Mouse (Mus musculus) right cerebral cortex, postnatal 14 days (tissue): ENCODE measurements around the gene Gm21764.
"Not testable (repeated sequence)": the region's sequence is repeated elsewhere in the genome, so short reads cannot be mapped to it uniquely, and the experiment has no call there.

Experiments
- DNase-seq: peaks from one replicate; pipeline ENCODE4 v3.0.0; 2022

Gene Gm21764

GRCm38 (mm10) chrY:18061712-18062111 lies at the start of gene Gm21764:
Gene Gm21764 (minus strand): TSS chrY:18061812.
- DNase-seq, result not testable (repeated sequence)

GRCm38 (mm10) chrY:18088816-18089215 lies 27.2 kb upstream of the Gm21764 start, which contains the start of gene Ssty1:
Gene Ssty1 (plus strand): TSS chrY:18089116.
- DNase-seq, result not testable (repeated sequence)
